Mouse (Mus musculus) C2C12 (cell line): ENCODE measurements around the gene Gbp7.

Experiments
- CEBPB ChIP-seq: IDR thresholded peaks from one replicate; pipeline ENCODE4 v1.6.1; 2011; ENCODE audit warnings: low read depth, mild to moderate bottlenecking, control low read depth, moderate library complexity
- CTCF ChIP-seq: IDR thresholded peaks from one replicate; pipeline ENCODE4 v1.5.1; 2011; ENCODE audit not compliant: control insufficient read depth, insufficient read depth, insufficient read length
- FOSL1 ChIP-seq: IDR thresholded peaks from one replicate; pipeline ENCODE4 v1.8.0; 2011; ENCODE audit warnings: mild to moderate bottlenecking, low read length; ENCODE audit not compliant: poor library complexity, insufficient read depth, severe bottlenecking
- MAX ChIP-seq: IDR thresholded peaks from one replicate; pipeline ENCODE4 v1.6.1; 2011; ENCODE audit warnings: mild to moderate bottlenecking, control low read depth
- MYOD1 ChIP-seq: IDR thresholded peaks from one replicate; pipeline ENCODE4 v1.6.1; 2011; ENCODE audit warnings: low read depth; ENCODE audit not compliant: control insufficient read depth, insufficient read length
- MYOG ChIP-seq: IDR thresholded peaks from one replicate; pipeline ENCODE4 v1.6.1; 2011; ENCODE audit not compliant: control insufficient read depth, insufficient read length; ENCODE audit errors: extremely low read depth
- USF1 ChIP-seq: IDR thresholded peaks from one replicate; pipeline ENCODE4 v1.6.1; 2011; ENCODE audit warnings: low read depth, mild to moderate bottlenecking, control low read depth, moderate library complexity

DNA sequence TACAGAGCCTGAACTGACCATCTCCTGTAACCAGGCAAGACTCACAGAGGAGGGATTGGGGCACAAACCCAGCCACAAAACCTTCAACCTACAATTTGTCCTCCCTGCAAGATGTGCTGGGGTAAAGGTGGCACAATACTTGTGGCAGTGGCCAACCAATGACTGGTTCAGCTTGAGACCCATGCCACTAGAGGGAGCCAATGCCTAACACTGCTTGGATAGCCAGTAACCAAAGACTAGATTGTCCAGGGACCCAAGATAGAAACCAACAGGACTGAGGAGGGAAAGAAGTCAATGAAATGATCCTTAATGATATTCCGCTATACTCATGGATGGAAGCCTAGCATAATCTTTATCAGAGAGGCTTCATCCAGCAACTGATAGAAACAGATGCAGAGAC is 39.7 kb upstream of the Gbp7 start:
- TF ChIP-seq CTCF (no peak), MAX (no peak), MYOD1 (no peak), MYOG (no peak), USF1 (no peak), FOSL1 (no peak), CEBPB (no peak)
